Mouse (Mus musculus) intestine, embryonic 15.5 days (tissue): ENCODE measurements at regions not wholly inside any gene's neighbourhood (a gene's known extent, or its start where the extent isn't known, plus 50 kb on each side); places are given as distances from the start of the nearest gene placed in this dataset.
A peak's percentile ranks its signal among the peaks of the same experiment; 100 is the strongest.
"Not testable (repeated sequence)": the region's sequence is repeated elsewhere in the genome, so short reads cannot be mapped to it uniquely, and the experiment has no call there.

Source experiments
- ATAC-seq: fragments of 200-750 bp; cut with Nextera tagmentation; 2 replicates; pipeline ENCODE4 v1.8.0; 2017; ENCODE audit warnings: moderate TSS enrichment, moderate library complexity
- H3K27ac ChIP-seq: fragments of 300-500 bp; sonication (generic); 2 replicates; pipeline ENCODE4 v1.5.1; 2015; ENCODE audit warnings: mild to moderate bottlenecking, inconsistent platforms
- H3K27me3 ChIP-seq: fragments of 300-500 bp; sonication (generic); replicated peaks from 2 replicates; pipeline ENCODE4 v1.6.1; 2015; ENCODE audit warnings: inconsistent platforms
- H3K36me3 ChIP-seq: fragments of 300-500 bp; sonication (generic); 2 replicates; pipeline ENCODE4 v1.6.1; 2015; ENCODE audit warnings: inconsistent platforms
- H3K4me1 ChIP-seq: fragments of 300-500 bp; sonication (generic); replicated peaks from 2 replicates; pipeline ENCODE4 v1.6.1; 2015; ENCODE audit warnings: inconsistent platforms
- H3K4me2 ChIP-seq: fragments of 300-500 bp; sonication (generic); replicated peaks from 2 replicates; pipeline ENCODE4 v1.6.1; 2015; ENCODE audit warnings: mild to moderate bottlenecking, inconsistent platforms
- H3K4me3 ChIP-seq: fragments of 300-500 bp; sonication (generic); replicated peaks from 2 replicates; pipeline ENCODE4 v1.5.1; 2015; ENCODE audit warnings: inconsistent platforms
- H3K9ac ChIP-seq: fragments of 300-500 bp; sonication (generic); 2 replicates; pipeline ENCODE4 v1.6.1; 2015; ENCODE audit warnings: inconsistent platforms
- H3K9me3 ChIP-seq: fragments of 300-500 bp; sonication (generic); 2 replicates; pipeline ENCODE4 v1.6.1; 2016; ENCODE audit warnings: inconsistent platforms
- whole genome bisulfite sequencing: fragments of 180-500 bp; shearing (Covaris S2); methylation state at CpG from one replicate; pipeline ENCODE4 v1.1.7; 2015; 5-methylcytosine and 5-hydroxymethylcytosine counted together

DNA sequence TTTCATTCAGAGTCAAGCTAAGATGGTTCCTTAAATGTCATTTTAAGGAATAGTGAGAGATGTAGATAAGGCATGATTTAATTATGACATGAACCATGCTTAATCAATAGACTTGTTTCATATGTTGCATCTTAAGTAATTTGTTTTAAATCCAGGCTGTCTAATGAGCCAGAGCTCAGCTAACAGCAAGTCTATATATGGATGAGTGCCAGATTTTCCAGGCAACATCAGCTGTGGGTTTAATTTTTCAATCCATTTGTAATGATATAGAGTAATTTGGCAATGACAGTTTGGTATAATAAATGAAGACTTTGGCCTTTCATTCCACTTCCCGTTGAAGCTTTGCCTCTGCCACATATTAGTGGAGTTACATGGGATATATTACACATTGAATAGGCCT lies 677.3 kb upstream of the Sorcs1 start:
- ATAC-seq: no peak
- no peaks in the 10 kb centered on the region for H3K36me3 ChIP-seq
- no peak overlapping the region for H3K27ac ChIP-seq
- H3K9ac ChIP-seq: no peak overlapping the region
- WGBS: 59% methylated on average over 1 of the region's 1 CpGs
- H3K4me2 ChIP-seq: no peak overlapping the region
- no peaks in the 10 kb centered on the region for H3K4me1 ChIP-seq
- no peak overlapping the region for H3K4me3 ChIP-seq
- H3K9me3 ChIP-seq: no peaks in the 10 kb centered on the region
- no peaks in the 10 kb centered on the region for H3K27me3 ChIP-seq

DNA sequence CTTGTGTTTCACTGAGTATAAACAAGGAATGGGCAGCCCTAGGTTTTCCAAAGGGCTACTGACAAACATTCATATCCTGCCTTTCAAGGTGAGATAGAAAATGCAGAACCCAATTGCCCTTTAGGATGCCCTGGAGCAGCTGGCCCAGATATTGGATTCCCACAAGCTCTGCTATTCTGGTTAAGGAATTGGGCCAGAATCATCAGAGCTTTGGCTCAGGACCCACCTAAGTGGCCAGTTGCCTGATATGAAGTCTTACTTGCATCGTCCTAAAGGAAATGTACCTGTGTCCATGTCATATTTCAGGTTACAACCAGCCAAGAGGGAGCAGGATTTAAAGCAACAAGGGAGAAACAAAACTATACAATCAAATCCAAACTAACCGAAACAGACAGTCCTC lies 662.0 kb upstream of the Sorcs1 start:
- Histone ChIP-seq H3K27me3 (no peaks in the 10 kb centered on the region), H3K4me2 (no peak overlapping the region), H3K27ac (no peak overlapping the region), H3K4me1 (no peaks in the 10 kb centered on the region), H3K9me3 (no peaks in the 10 kb centered on the region), H3K36me3 (no peaks in the 10 kb centered on the region), H3K4me3 (no peak overlapping the region), H3K9ac (no peak overlapping the region)
- 79% methylated on average over 2 of the region's 2 CpGs for WGBS
- no peak for ATAC-seq

DNA sequence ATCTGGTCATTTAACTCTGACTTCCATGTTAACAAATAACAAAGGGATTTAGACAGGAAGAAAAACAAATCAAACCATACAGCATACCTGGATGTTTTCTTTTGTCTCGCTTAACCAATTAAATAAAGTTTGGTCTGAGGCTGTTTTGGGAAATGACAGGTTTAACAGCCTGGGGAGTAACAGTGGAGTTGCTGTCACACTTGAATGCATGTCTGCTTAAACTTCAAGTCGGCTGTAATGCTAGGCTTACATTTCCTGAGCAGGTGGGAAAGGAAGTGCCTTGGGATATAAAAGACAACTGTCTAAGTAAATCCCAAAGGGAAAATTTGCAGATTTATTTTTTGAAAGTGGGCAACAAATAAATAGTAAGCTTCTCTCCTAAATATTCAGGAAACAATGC lies 651.6 kb upstream of the Sorcs1 start:
- WGBS: 63% methylated on average over 2 of the region's 2 CpGs
- H3K9me3 ChIP-seq: no peaks in the 10 kb centered on the region
- H3K27ac ChIP-seq: no peak overlapping the region
- H3K4me3 ChIP-seq: no peak overlapping the region
- H3K36me3 ChIP-seq: no peaks in the 10 kb centered on the region
- no peak for ATAC-seq
- H3K4me1 ChIP-seq: no peaks in the 10 kb centered on the region
- no peaks in the 10 kb centered on the region for H3K27me3 ChIP-seq
- H3K4me2 ChIP-seq: no peak overlapping the region
- H3K9ac ChIP-seq: no peak overlapping the region

- Histone ChIP-seq H3K4me2 (no peak overlapping the region), H3K27me3 (no peaks in the 10 kb centered on the region), H3K9me3 (no peaks in the 10 kb centered on the region), H3K4me3 (no peak overlapping the region), H3K27ac (no peak overlapping the region), H3K4me1 (no peaks in the 10 kb centered on the region), H3K9ac (no peak overlapping the region), H3K36me3 (no peaks in the 10 kb centered on the region)
- no peak for ATAC-seq
- WGBS: 75% methylated on average over 3 of the region's 3 CpGs
Measured at GRCm38 (mm10) chr19:51303708-51304107, 625.3 kb upstream of the Sorcs1 start.

DNA sequence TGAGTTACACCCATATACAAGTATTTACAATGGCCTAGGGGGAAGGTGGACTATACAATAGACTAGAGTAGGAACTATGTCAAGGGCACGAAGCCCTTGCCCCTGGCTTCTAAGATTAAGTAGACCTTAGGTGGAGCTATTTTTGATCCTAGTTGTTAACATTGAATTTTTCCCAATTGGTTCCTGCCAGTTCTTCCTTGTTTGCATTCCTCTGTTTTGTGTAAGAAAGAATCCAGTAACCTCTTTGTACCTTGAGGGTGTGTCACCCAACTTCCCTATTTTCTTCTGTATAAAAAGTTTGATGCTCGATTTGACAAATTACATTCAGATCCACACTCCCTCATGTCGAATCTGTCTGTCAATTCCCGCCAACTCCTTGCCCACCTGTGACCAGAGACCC lies 618.2 kb upstream of the Sorcs1 start:
- not testable (repeated sequence) for H3K4me3 ChIP-seq, H3K4me1 ChIP-seq, H3K36me3 ChIP-seq, H3K27me3 ChIP-seq, H3K9me3 ChIP-seq, H3K27ac ChIP-seq, H3K9ac ChIP-seq, H3K4me2 ChIP-seq, ATAC-seq
- WGBS: 88% methylated on average over 4 of the region's 4 CpGs

DNA sequence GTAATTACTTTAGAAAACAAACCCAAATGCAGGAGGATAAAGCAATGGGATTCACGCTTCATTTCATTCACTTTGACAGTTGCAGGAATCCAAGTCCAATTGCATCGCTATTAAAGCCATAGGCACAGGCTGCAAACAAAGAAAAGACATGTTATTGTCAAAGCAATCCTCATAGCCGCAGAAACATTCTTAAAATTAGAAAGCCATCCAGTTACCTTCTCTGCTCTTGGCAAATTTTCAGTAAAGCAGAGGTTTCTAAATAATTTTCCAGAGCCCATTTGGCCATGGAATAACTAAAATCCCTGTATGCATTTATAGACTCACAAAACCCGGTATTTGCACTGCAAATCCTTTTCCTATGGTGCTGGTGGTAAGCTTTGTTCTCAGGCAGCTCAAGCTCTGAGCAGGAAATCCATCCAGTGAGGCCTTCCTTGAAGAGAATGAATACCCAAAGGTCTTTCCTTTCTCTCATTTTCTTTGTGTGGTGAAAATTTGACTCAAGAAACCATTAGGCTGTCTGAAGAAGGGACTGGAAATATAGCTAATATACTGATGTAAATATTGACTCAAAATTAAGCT lies 590.6 kb upstream of the Sorcs1 start:
- no peak overlapping the region for H3K4me2 ChIP-seq
- 66% methylated on average over 4 of the region's 4 CpGs for WGBS
- H3K9ac ChIP-seq: no peak overlapping the region
- no peaks in the 10 kb centered on the region for H3K4me1 ChIP-seq
- no peaks in the 10 kb centered on the region for H3K27me3 ChIP-seq
- no peaks in the 10 kb centered on the region for H3K9me3 ChIP-seq
- ATAC-seq: no peak
- no peak overlapping the region for H3K27ac ChIP-seq
- no peaks in the 10 kb centered on the region for H3K36me3 ChIP-seq
- no peak overlapping the region for H3K4me3 ChIP-seq

GRCm38 (mm10) chr19:51240295-51240864 lies 561.9 kb upstream of the Sorcs1 start:
- H3K4me3 ChIP-seq: no peak overlapping the region
- no peaks in the 10 kb centered on the region for H3K36me3 ChIP-seq
- no peak overlapping the region for H3K4me2 ChIP-seq
- peak; percentile 76 for ATAC-seq
- no peaks in the 10 kb centered on the region for H3K27me3 ChIP-seq
- no peaks in the 10 kb centered on the region for H3K9me3 ChIP-seq
- no peaks in the 10 kb centered on the region for H3K4me1 ChIP-seq
- H3K27ac ChIP-seq: no peak overlapping the region
- no peak overlapping the region for H3K9ac ChIP-seq
- 47% methylated on average over 2 of the region's 2 CpGs for WGBS

DNA sequence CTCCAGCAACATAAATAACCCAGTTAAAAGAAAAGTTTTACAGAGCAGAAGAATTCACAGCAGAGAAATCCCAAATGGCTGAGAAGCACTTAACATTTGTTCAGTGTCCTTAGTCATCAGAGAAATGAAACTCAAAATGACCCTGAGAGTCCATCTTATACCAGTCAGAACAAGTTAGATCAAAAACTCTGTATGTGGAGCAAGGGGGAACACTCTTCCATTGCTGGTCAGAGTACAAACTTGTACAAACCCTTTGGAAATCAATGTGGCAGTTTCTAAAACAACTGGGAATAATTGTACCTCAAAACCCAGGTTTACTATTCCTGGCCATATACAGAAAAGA lies 559.7 kb upstream of the Sorcs1 start:
- no peak overlapping the region for H3K4me3 ChIP-seq
- H3K36me3 ChIP-seq: no peaks in the 10 kb centered on the region
- no peaks in the 10 kb centered on the region for H3K4me1 ChIP-seq
- no peak overlapping the region for H3K27ac ChIP-seq
- no peak overlapping the region for H3K9ac ChIP-seq
- no peaks in the 10 kb centered on the region for H3K9me3 ChIP-seq
- H3K4me2 ChIP-seq: no peak overlapping the region
- no peaks in the 10 kb centered on the region for H3K27me3 ChIP-seq
- no peak for ATAC-seq

DNA sequence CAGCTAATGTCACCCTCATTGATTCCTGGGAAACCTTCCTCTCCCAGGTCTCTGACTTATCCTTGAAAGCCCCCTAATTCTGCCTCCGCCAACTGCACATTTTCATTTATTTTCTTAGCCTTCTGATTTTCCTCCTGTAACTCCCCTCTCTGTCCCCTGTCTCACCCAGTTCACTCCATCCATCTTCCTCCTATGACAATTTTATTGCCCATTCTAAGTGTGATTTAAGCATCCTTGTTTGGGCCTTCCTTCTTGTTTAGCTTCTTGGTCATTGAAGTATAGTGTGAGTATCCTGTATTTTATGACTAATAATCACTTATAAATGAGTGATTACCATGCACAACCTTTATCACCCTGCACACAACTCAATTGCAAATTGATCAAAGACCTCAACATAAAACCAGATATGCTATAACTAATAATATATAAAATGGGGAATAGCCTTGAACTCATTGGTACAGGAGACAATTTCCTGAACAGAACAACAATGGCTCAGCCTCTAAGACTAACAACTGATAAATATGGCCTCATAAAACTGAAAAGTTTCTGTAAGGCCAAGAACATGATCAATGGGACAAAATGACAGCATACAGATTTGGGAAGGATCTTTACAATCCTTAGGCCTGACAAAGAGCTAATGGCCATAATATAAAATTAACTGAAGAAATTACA lies 559.2 kb upstream of the Sorcs1 start:
- H3K27ac ChIP-seq: no peak overlapping the region
- ATAC-seq: no peak
- no peak overlapping the region for H3K9ac ChIP-seq
- no peaks in the 10 kb centered on the region for H3K27me3 ChIP-seq
- H3K4me1 ChIP-seq: no peaks in the 10 kb centered on the region
- H3K4me2 ChIP-seq: no peak overlapping the region
- no peak overlapping the region for H3K4me3 ChIP-seq
- no peaks in the 10 kb centered on the region for H3K36me3 ChIP-seq
- H3K9me3 ChIP-seq: no peaks in the 10 kb centered on the region
- 74% methylated on average over 1 of the region's 1 CpGs for WGBS

- Histone ChIP-seq H3K9ac (no peak overlapping the region), H3K27me3 (no peaks in the 10 kb centered on the region), H3K4me2 (no peak overlapping the region), H3K36me3 (no peaks in the 10 kb centered on the region), H3K9me3 (no peaks in the 10 kb centered on the region), H3K4me3 (no peak overlapping the region), H3K4me1 (no peaks in the 10 kb centered on the region), H3K27ac (no peak overlapping the region)
- WGBS: 67% methylated on average over 2 of the region's 2 CpGs
- ATAC-seq: no peak
Measured at GRCm38 (mm10) chr19:51232525-51232924, 554.1 kb upstream of the Sorcs1 start.

- WGBS: 61% methylated on average over 1 of the region's 1 CpGs
- Histone ChIP-seq H3K4me2 (no peak overlapping the region), H3K27me3 (no peaks in the 10 kb centered on the region), H3K9ac (no peak overlapping the region), H3K27ac (no peak overlapping the region), H3K4me3 (no peak overlapping the region), H3K4me1 (no peaks in the 10 kb centered on the region), H3K9me3 (no peaks in the 10 kb centered on the region), H3K36me3 (no peaks in the 10 kb centered on the region)
- no peak for ATAC-seq
Measured at GRCm38 (mm10) chr19:51226932-51227331, 548.5 kb upstream of the Sorcs1 start.

GRCm38 (mm10) chr19:51201391-51201790 lies 522.9 kb upstream of the Sorcs1 start:
- no peak overlapping the region for H3K27ac ChIP-seq
- H3K9me3 ChIP-seq: no peaks in the 10 kb centered on the region
- no peak overlapping the region for H3K4me2 ChIP-seq
- no peak overlapping the region for H3K9ac ChIP-seq
- H3K27me3 ChIP-seq: no peaks in the 10 kb centered on the region
- no peak for ATAC-seq
- no peaks in the 10 kb centered on the region for H3K36me3 ChIP-seq
- H3K4me3 ChIP-seq: no peak overlapping the region
- H3K4me1 ChIP-seq: no peaks in the 10 kb centered on the region
